Mouse (Mus musculus) adipocyte (in vitro differentiated cells): Measurements from ENCODE around the gene Mmp2.
"Not testable (repeated sequence)": the region's sequence is repeated elsewhere in the genome, so short reads cannot be mapped to it uniquely, and the experiment has no call there.

Source experiments
- DNase-seq: peaks from one replicate; pipeline ENCODE4 v3.0.0-alpha.2; 2016; ENCODE audit warnings: low spot score

The Mmp2 gene

GRCm38 (mm10) chr8:92839161-92839560 lies 12.1 kb downstream of the Mmp2 start:
- no peak for DNase-seq

GRCm38 (mm10) chr8:92839876-92840275 lies 12.8 kb downstream of the Mmp2 start:
- DNase-seq, result peak; percentile 60

GRCm38 (mm10) chr8:92846684-92847083 lies 19.6 kb downstream of the Mmp2 start:
- no peak for DNase-seq

GRCm38 (mm10) chr8:92847299-92847698 lies 20.2 kb downstream of the Mmp2 start:
- DNase-seq, result no peak

GRCm38 (mm10) chr8:92849261-92849660 lies 22.2 kb downstream of the Mmp2 start:
- no peak for DNase-seq

GRCm38 (mm10) chr8:92850239-92850638 lies 23.1 kb downstream of the Mmp2 start:
- DNase-seq, result peak; percentile 97

- DNase-seq, result no peak
Observed at GRCm38 (mm10) chr8:92851381-92851780, 24.3 kb downstream of the Mmp2 start.

GRCm38 (mm10) chr8:92853188-92853983 lies 26.3 kb downstream of the Mmp2 start:
- DNase-seq, result no peak

- no peak for DNase-seq
Observed at GRCm38 (mm10) chr8:92854673-92855072, 27.6 kb downstream of the Mmp2 start.

- no peak for DNase-seq
Observed at GRCm38 (mm10) chr8:92855171-92855894, 28.2 kb downstream of the Mmp2 start, which contains the start of gene Lpcat2. Gene Lpcat2 (plus strand): TSS chr8:92855339.

GRCm38 (mm10) chr8:92856273-92856986 lies 29.3 kb downstream of the Mmp2 start:
- DNase-seq, result no peak

- DNase-seq, result no peak
Observed at GRCm38 (mm10) chr8:92858475-92859182, 31.5 kb downstream of the Mmp2 start.

GRCm38 (mm10) chr8:92861977-92862376 lies 34.9 kb downstream of the Mmp2 start:
- DNase-seq, result peak; percentile 48

GRCm38 (mm10) chr8:92870281-92870680 lies 43.2 kb downstream of the Mmp2 start:
- DNase-seq, result no peak

GRCm38 (mm10) chr8:92872063-92872759 lies 45.1 kb downstream of the Mmp2 start:
- DNase-seq, result no peak

- no peak for DNase-seq
Observed at GRCm38 (mm10) chr8:92875795-92876194, 48.7 kb downstream of the Mmp2 start.

- no peak for DNase-seq
Observed at GRCm38 (mm10) chr8:92881247-92881646, 54.2 kb downstream of the Mmp2 start.

GRCm38 (mm10) chr8:92883771-92884170 lies 56.7 kb downstream of the Mmp2 start:
- peak; percentile 49 for DNase-seq

GRCm38 (mm10) chr8:92892216-92892615 lies 65.1 kb downstream of the Mmp2 start:
- not testable (repeated sequence) for DNase-seq

- no peak for DNase-seq
Observed at GRCm38 (mm10) chr8:92893870-92894269, 66.8 kb downstream of the Mmp2 start.

- DNase-seq, result no peak
Observed at GRCm38 (mm10) chr8:92895053-92895452, 68.0 kb downstream of the Mmp2 start.
